Mouse (Mus musculus): ENCODE results near the gene Zfp473.
A peak's percentile ranks its signal among the peaks of the same experiment; 100 is the strongest.
"Not testable (repeated sequence)": the region's sequence is repeated elsewhere in the genome, so short reads cannot be mapped to it uniquely, and the experiment has no call there.

The Zfp473 gene

DNA sequence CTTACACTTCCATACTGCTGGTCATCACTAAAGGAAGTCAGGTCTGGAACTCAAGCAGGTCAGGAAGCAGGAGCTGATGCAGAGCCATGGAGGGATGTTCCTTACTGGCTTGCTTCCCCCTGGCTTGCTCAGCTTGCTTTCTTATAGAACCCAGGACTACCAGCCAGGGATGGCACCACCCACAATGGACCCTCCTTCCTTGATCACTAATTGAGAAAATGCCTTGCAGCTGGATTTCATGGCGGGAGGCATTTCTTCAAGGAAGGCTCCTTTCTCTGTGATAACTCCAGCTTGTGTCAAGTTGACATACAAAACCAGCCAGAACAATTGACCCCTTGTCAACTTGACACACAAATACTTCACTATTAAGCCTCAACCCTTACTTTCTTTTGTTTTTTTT, at the start of gene Zfp473:
TSS of gene Zfp473 (minus strand) at position 101 of the 400 bp plus-strand sequence.
- DNase-seq (ENCODE audit: low read depth), result not testable (repeated sequence)

DNA sequence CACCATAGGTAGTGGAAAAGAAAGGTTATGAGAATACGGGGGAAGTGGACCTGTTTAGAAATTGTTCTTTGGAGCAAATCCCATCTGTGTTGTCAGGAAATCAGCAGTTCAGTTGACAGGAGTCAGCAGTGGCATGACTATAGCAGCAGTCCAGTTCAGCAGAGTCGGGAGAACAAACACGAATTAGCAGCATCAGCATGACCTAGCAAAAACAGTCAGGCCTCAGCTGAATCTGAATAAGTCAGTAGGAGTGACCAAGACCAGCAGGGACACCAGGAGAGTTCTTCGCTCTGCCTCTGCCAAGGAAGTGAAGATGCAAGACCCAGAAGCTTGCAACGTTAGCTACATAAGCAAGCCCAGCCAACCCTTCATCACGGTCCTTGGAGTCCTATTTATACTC, 41.9 kb upstream of the Zfp473 start:
- DNase-seq (ENCODE audit: low read depth), result no peak

DNA sequence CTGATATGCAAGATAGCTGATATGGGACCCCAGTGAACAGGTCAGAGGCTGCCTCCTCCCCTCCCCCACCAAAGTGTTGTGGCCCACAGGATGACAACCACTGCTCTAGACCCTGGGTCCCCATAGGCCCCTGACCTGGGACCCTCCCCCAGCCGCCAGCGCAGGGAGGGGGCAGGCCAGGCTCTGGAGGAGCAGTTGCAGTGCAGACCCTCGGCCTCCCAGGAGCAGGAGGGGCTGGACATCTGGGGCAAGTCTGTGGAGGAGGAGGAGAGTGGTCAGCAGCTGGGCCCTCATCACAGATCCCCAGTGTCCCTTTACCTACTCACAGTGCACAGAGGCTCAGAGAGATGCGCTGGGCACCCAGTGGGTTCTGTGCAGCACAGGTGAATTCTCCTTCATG, 39.2 kb upstream of the Zfp473 start:
- DNase-seq (ENCODE audit: low read depth), result no peak

DNA sequence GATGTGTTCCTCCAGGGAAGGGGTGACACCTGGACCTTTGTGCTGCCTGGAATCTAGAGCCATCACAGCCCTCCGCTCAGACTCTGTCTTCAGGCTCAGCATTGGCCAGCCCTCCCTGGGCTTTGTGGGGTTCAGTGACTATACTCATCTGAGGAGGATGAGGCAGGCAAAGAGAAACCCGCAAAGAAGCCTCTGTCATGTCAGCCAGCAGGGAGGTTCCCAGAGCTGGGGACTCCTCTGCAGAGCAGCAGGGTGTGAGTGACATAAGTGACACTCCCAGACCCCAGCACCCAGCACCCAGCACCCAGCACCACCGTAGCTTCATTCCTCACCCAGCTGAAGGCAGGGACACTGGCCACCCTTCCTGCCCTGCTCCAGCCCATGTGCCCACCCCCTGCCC, 38.7 kb upstream of the Zfp473 start:
- no peak for DNase-seq (ENCODE audit: low read depth)

DNA sequence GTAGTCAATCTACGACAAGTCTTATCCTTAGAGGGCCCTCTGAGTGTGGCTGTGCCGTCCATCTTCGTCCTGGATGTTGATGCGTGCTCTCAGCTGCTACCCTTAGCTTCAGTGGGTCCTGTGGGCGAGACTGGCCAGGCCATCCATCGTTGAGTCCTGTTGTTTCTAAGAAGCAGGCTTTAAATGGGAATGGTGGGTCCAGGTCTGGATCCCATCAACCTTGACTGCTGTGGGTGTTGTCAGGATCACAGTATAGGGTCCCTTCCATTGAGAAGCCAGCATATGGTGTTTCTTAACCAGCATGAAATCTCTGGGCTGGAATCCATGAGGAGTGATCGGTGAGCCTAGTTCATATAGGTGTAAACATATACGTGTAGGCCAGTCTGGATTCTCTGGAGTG, 29.3 kb upstream of the Zfp473 start:
- DNase-seq (ENCODE audit: low read depth), result no peak

DNA sequence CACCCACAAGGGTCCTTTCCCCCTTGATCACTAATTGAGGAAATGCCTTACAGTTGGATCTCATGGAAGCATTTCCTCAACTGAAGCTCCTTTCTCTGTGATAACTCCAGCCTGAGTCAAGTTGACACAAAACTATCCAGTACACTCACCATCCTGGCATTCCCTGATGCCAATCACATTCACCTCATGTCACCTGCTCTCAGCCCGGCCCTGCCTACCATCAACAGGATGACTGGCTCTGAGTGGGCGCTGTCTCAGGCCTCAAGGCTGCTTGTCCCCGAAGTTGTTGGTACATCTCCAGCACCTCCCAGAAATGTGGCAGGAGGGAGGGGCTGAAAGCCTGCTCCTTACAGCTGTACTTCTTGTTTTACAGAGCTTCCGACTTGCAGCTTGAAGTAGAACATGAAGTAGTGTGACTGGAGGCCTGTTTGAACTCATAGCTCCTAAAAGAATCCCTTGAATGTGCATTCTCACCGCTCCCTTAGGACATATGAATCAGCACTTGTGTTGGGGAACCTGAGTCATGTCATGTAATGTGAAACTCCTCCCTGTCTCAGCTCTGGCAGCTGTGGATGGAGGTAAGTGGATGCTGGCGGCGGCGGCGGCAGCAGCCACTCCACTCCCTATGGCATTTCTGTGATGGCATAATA, 26.1 kb upstream of the Zfp473 start:
- peak; percentile 90 for DNase-seq (ENCODE audit: low read depth)

DNA sequence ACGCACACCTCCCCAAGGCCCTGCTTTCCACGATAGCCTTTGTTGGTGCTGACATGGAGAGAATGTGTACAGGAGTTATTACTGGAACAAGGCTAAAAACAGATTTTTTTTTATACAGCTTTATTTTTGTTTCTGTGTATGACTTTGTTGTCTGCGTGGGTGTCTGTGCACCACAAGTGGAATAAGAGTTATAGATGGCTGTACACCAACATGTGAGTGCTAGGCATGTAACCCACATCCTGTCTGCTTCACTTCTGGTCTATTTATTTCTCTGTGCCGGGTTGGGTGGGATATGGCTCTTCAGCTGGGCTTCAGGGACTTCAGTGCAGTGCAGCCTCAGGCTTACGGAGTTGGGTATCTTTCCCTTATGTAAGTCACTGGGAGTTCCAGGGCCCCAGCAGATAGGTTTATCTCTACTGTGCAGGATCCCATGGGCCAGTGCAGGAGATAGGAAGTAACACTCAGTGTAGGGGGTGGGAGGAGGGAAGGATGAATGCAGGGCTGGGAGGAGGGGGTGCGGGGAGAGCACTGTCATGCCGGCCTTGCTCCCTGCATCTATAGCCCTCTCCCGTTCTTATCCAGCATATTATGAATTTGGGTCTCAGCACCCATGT, 21.8 kb upstream of the Zfp473 start:
- no peak for DNase-seq (ENCODE audit: low read depth)

DNA sequence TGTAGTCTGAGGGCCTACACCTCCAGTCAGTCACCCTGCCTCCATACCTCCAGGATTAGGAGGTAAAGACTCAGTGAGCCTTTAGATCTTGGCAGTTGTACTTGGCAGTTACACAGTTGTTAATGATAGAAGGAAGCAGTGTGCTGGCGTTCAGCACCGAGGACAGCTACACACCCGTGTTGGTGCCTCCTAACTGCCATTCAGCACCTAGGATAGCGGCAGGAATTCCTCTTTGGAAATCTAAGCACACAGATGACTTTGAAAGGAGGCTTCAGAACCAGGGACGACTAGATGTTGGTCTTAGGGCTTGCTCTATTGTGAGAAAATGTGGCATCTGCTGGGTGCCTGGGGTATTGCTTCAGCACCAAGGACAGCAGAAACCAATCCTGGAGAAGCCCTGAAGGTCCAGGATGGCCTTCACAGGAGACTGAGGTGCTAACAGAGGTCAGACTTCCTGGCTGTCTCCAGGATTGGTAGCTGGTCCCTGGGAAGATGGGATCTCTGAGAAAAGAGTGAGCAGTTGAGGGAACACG, 19.3 kb upstream of the Zfp473 start:
- DNase-seq (ENCODE audit: low read depth), result peak; percentile 94

DNA sequence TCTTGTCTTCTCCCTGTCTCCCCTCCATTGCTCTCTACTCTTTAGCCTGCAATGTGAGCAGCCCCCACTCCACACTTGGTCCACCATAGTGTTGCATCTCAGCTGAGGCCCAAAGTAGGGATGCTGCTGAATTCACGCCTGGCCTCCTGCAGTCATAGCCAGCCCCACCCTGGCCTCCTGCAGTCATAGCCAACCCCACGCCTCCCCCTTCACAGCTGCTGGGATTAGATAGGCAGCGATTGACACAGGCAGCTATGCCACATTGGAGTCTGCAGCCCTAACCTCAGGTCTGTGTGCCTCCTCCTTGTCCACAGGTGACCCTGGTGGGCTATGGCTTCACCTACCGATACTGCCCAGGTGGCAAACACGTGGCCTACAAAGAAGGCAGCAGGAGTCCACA, 17.3 kb upstream of the Zfp473 start:
- DNase-seq (ENCODE audit: low read depth), result no peak

DNA sequence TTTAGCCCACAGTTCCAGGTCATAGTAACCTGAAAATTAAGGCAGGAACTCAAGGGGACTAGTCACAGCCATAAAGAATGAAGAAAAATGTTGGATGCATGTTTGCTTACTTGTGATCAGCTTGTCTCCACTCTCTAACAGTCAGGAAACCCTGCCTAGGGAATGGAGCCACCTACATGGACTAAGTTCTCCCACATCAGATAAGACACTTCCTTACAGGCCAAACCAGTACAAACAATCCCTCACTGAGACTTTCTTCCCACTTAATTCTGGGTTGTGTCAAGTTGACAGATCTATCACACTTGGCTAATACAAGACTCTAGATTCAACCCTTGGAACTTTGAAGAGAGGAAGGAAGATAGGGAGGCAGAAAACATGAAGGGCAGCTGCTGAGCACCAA, 9.5 kb upstream of the Zfp473 start:
- DNase-seq (ENCODE audit: low read depth), result no peak

DNA sequence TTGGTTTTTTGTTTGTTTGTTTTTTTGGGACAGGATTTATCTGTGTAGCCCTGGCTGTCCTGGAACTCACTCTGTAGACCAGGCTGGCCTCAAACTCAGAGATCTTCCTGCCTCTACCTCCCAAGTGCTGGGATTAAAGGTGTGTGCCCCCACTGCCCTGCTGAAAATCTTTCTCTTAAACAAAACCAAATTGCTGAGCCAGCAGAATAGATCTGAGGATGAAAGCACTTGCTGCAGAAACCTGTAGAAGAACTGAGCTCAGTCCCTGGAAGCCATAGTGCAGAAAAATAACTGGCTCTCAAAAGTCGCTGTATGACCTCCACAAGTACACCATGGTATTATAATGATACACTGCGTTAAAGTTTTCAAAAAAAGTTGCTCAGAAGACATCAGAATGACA, 6.3 kb upstream of the Zfp473 start:
- no peak for DNase-seq (ENCODE audit: low read depth)

DNA sequence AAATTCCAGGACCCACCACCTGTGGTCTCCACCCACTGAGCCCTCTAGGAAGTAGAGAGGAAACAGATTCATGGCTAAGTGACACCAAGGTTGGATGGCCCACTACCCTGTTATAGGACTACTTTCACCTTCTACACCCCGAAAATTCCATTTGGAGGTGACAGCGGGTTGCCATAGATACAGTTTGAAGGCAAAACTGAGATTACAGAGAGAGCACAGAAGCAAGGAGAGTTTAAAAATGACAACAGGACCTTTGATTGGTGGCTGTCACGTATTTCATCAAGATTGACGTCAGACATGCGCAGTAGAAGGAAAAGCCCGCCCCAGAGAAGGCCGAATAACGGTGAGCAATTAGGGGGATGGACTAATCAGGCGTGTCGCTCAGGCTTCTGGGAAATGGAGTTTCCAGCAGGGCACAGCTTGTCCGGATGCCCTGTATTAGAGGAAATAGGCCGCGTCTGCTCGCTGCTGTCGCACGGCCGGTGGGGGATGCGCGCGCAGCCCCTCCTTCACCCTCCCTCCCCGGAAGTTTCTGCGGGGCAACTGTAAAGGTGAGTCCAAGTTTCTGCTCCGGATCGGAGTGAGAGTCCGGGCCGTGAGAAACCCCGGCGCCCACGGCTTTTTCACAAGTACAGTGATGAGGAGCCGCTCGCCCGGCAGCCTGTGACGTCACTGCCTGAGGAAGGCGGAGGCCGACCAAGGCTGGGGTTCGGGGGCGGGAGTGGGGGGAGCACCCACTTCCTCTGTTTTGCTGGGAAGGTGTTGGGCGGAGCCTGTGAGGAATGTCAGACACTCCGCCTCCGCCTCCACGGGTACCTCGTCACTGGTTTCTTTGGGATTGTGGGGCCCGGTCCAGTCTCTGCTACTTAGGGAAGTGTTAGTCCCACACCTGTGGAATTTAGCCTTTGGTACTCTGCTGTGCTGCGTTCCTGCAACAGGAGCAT, 2.5 kb downstream of the Zfp473 start, which contains the start of gene Vrk3:
TSS of gene Vrk3 (plus strand) at position 313 of the 944 bp plus-strand sequence.
- DNase-seq (ENCODE audit: low read depth), result peak; percentile 97

DNA sequence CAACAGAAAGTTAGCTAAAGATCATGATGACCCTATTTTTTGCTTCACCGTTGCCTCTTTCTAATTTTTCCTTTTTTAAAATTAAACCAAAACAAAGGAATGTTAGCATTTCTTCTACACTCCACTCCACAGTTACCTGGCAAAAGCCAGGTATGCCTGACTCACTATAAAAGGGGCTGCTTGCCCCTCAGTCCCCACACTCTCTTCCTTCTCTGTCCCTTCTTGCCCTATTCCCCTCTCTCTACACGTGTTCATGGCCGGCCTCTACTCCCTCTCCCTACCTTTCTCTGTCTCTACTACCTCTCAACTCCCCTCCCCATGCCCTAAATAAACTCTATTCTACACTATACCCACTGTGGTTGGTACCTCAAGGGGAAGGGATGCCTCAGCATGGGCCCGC, 3.7 kb downstream of the Zfp473 start:
- no peak for DNase-seq (ENCODE audit: low read depth)

DNA sequence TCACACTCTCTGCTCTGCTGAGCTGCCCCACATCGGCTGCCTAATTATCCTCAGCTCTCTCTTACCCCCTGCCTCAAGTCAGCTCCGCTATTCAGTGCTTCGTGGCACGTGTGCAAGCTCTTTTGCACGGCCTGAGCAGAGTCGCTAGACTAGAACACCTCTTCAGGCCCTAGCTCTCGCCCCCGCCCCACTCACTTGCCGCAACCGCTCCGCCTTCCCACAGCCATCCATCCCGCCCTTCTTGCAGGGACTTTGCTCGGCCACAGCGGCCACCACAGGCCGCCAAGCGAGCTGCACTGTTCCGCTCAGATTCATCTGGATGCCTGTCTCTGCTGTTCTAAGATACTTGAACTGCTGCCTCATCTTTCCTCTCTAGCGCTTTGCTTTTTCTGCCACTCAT, 5.8 kb downstream of the Zfp473 start:
- peak; percentile 92 for DNase-seq (ENCODE audit: low read depth)

DNA sequence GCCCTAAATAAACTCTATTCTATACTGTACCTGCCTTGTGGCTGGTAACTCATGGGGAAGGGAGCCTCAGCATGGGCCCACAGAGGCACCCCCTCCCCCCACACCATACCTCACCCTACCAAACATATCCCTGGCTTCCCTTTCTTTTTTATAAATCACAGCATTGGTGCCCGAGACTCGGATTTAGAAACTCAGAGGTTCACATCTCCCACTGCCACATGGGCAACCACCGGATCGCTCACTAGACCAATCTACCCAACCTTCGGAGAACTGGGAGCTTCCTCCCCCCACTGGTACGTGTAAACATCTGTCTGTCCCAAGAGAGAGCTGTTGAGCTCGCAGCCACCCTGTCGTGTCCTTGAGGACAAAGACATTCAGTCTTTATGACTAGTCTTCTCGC, 6.6 kb downstream of the Zfp473 start:
- no peak for DNase-seq (ENCODE audit: low read depth)

DNA sequence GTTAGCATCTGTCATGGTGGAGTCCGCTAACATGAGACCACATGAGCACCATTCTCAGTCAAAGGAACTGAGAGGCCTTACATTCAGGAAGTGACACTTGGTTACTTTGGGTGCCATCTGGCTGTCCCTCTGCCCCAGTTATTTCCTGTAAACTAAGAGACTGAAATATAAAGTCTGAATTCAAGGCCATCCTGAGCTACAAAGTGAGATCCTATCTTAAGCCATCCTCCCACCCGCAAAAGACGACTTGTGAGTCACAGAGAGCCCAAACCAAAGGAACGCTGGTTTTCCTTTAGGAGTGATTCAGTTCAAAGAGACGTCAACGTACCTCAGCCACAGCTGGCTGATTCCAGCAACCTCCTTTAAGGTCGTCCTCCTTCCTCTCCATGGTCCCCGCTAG, 9.5 kb downstream of the Zfp473 start:
- DNase-seq (ENCODE audit: low read depth), result no peak

DNA sequence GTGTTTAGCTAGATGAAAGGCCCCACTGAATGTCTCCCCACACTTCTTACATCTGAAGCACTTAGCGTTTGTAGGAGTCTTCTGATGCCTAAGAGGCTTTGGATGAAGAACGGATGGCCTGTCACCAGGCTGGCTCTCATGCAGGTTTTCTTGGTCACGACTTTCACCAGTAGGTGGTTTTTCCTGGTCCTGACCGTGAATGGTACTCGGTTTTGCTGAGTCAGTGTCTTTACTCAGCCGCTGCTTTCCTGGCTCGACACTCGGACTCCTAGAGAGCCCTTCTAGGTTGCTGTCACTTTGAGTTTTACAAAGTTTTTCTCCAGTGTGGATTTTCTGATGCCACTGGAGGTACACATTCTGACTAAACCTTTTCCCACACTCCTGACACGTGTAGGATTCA, 17.1 kb downstream of the Zfp473 start:
- DNase-seq (ENCODE audit: low read depth), result no peak

DNA sequence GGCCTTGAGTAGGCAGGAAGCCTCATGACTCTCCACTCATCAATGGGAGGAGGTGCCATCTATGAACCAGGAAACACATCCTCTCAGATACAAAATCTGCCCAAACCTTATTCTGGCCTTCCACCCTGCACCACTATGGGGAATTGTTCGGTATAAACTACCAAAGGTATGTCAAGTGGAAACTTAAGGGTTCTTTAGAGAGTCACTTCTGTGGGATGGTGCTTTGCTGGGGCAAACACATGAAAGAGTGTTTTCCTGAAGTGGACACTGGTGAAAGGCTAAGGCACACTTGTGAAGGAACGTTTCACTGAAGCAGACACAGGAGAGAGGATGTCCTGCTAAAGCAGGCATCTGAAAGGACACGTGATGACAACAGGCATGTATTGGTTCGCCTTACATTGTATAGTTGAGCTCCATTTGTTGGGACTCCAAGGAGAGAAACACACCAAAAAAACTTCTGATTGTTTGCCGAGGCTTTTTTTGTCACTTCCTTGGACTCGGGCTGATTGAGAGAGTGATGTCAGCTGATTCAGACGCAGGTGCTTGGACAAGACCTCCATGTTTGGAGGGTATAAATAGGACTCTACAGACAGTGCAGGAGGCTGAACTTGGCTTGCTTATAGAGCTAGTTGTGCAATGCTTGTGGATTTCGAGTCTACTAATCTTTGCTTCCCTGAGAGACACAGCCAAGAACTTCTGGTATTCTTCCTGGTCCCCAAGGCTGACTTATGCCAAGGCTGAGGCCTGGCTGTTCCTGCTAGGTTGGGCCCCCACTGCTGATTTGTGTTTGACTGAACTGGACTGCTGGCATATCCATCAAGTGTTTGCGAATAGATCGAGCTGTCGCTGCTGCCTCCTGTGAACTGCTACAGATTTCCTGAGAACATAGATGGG, 22.5 kb downstream of the Zfp473 start:
- peak; percentile 63 for DNase-seq (ENCODE audit: low read depth)

DNA sequence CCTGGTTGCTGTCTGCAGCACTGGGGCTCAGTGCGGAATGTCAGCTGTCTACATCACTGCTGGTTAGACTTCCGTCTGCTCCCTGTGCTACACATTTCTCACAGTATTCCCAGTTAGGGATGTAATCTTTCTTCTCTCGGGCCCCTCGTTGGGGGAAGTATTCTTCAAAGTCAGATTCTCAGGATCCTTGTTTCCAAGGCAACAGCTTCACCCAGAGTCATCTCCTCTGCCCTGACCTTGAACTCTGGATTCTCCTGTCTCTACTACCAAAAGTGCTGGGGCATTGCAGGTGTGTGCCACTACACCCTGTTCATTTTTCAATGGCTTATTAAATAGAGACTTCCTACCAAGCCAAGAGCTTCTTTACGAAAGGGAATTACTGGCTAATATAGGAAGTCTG, 23.7 kb downstream of the Zfp473 start:
- no peak for DNase-seq (ENCODE audit: low read depth)

DNA sequence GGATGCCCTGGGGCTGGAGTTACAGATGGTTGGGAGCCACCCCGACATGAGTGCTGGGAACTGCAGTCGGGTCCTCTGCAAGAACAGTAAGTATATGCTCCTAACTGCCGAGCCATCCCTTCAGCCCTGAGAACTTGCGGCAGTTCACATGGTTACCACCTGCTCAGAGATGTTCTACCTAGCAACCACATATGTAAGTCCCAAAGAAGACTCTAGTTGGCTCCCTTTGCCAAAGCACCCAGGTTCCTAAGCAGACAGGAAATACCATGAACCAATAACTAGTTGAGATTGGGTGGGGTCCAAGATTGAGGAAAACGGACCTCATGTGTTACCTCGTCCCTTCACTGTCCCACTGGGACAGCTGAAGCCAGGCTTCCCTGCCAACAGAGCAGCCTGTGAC, 24.5 kb downstream of the Zfp473 start:
- DNase-seq (ENCODE audit: low read depth), result no peak

DNA sequence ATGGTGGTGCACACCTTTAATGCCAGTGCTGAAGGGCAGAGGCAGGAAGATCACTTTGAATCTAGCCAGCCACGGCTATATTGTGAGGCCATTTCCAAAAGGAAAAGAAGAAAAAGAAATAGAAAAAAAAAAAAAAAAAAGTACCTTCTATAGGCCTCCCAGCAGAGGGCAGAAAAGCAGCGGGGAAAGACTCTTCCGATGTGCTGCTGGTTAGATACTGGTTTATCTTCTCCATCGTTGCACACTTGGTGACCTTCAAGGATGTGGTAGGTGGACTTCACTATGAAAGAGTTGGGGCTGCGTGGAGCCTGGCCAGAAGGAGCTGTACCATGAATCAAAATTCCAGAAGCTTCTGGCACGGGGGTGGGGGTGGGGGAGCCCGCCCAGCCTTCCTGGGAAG, 26.5 kb downstream of the Zfp473 start:
- DNase-seq (ENCODE audit: low read depth), result peak; percentile 72

DNA sequence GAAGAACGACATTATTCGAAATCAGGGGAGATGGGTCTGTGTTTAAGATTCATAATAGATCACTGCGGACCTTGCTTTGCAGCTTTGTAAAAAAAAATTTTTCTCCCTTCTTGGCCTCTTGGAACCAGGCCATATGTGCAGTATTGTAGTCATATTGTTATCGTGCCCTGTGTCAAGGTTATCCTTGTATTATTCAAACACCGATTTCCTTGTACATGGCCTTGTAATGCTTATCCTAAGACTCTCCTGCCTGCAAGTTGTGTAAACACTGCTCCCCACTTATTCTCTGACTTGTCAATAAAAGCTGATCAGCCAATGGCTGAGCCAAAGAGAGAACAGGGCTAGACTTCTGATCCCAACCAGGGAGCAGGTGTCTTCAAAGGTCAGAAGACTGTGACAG, 28.8 kb downstream of the Zfp473 start:
- no peak for DNase-seq (ENCODE audit: low read depth)
